Mouse (Mus musculus): Measurements from ENCODE around the gene Crk.

GRCm38 (mm10) chr11:75737806-75738476, 58.9 kb downstream of the Crk start:
- peak; percentile 97 for TF ChIP-seq MAX (IDR thresholded peaks at IDR 0.05; ENCODE audit: low read length)
- no peak for TF ChIP-seq CTCF (conservative IDR thresholded peaks at IDR 0.05 in 1 of 2, IDR thresholded peaks at IDR 0.05 in 1 of 2; ENCODE audit: low read depth in 2 of 2, low read length in 2 of 2)
- TF ChIP-seq USF1 (IDR thresholded peaks at IDR 0.05; ENCODE audit: low read depth, low read length), result peak; percentile 36; the same call in 1 of the 2 replicates
- 0 out of 2 replicates have a peak, but pooled peaks have one; percentile 37 for TF ChIP-seq POLR2AphosphoS2 (IDR thresholded peaks at IDR 0.05; ENCODE audit: low read depth, low read length)
- TF ChIP-seq ELF1 (IDR thresholded peaks at IDR 0.05; ENCODE audit: low read depth, low read length), result peak; percentile 58; the same call in 1 of the 2 replicates
- TF ChIP-seq MAZ (IDR thresholded peaks at IDR 0.05; ENCODE audit: low read depth, low read length), result peak; percentile 43; the same call in 1 of the 2 replicates
- TF ChIP-seq CHD2 (IDR thresholded peaks at IDR 0.05; ENCODE audit: low read length), result peak; percentile 92
- peak; percentile 72 for TF ChIP-seq MAFK (IDR thresholded peaks at IDR 0.05; ENCODE audit: insufficient replicate concordance, low read length)
- no peak for TF ChIP-seq POLR2A (IDR thresholded peaks at IDR 0.05; ENCODE audit: low read depth, low read length)
- peak; percentile 38; the same call in 1 of the 2 replicates for TF ChIP-seq NELFE (IDR thresholded peaks at IDR 0.05; ENCODE audit: low read depth, low read length)
- no peak; the same call in 1 of the 2 replicates for TF ChIP-seq UBTF (IDR thresholded peaks at IDR 0.05; ENCODE audit: low read depth, low read length)
- TF ChIP-seq ZC3H11A (IDR thresholded peaks at IDR 0.05; ENCODE audit: low read depth, low read length), result no peak

Measured in CH12.LX (cell line).